Mouse (Mus musculus) heart, adult 2 months (tissue): ENCODE data around the gene Tnfsf11. TPM values are rescaled to one million over a fixed set of nuclear protein-coding genes. Genes with fewer than 3 reads are reported as not detected.

Source experiments
- DNase-seq, 2 experiments: peaks; one replicate each; pipeline ENCODE4 v3.0.0; 2021
- H3K27ac ChIP-seq: fragments of 200-600 bp; 2 replicates; pipeline ENCODE4 v1.8.1; 2022
- H3K27me3 ChIP-seq: fragments of 200-500 bp; 2 replicates; pipeline ENCODE4 v1.6.1; 2012; ENCODE audit warnings: mild to moderate bottlenecking, low read length, inconsistent platforms, mixed read lengths; ENCODE audit not compliant: control insufficient read depth, insufficient read depth
- H3K36me3 ChIP-seq: fragments of 200-500 bp; 2 replicates; pipeline ENCODE4 v1.6.1; 2012; ENCODE audit warnings: low read length, inconsistent platforms; ENCODE audit not compliant: control insufficient read depth, insufficient read depth
- H3K4me1 ChIP-seq: fragments of 200-500 bp; 2 replicates; pipeline ENCODE4 v1.6.1; 2011; ENCODE audit warnings: low read length; ENCODE audit not compliant: control insufficient read depth, insufficient read depth
- H3K4me3 ChIP-seq: fragments of 200-600 bp; 2 replicates; pipeline ENCODE4 v1.8.1; 2022
- H3K79me2 ChIP-seq: fragments of 200-500 bp; replicated peaks from 2 replicates; pipeline ENCODE4 v1.6.1; 2012; ENCODE audit warnings: mild to moderate bottlenecking, inconsistent platforms, low read length, moderate library complexity, mixed read lengths; ENCODE audit not compliant: control insufficient read depth, insufficient read depth
- H3K9ac ChIP-seq: fragments of 200-500 bp; 2 replicates; pipeline ENCODE4 v1.6.1; 2012; ENCODE audit warnings: low read depth, mild to moderate bottlenecking, control low read depth, inconsistent platforms, low read length, mixed read lengths
- CTCF ChIP-seq: fragments of 200-600 bp; IDR thresholded peaks from 2 replicates; pipeline ENCODE4 v1.8.1; 2022; ENCODE audit warnings: antibody characterized with exemption, mild to moderate bottlenecking, moderate library complexity
- EP300 ChIP-seq: fragments of 200-500 bp; IDR thresholded peaks from 2 replicates; pipeline ENCODE4 v1.6.1; 2011; ENCODE audit warnings: low read depth, low read length, control low read depth; ENCODE audit not compliant: insufficient read depth
- POLR2A ChIP-seq: fragments of 200-500 bp; IDR thresholded peaks from 2 replicates; pipeline ENCODE4 v1.6.1; 2011; ENCODE audit warnings: mild to moderate bottlenecking, low read depth, low read length, control low read depth; ENCODE audit not compliant: insufficient read depth
- WGBS: fragments of 180-500 bp; shearing (Covaris S2); methylation state at CpG from one replicate; pipeline ENCODE4 v1.1.7; 2018; 5-methylcytosine and 5-hydroxymethylcytosine counted together
- intact Hi-C: fragments of 180-260 bp; cut with DNase I; formaldehyde crosslinking; loops from one replicate; pipeline ENCODE4 v1.15.1; 2025
- long read RNA-seq: library from polyadenylated mRNA; stranded (forward); transcript quantifications from one replicate; pipeline ENCODE4 v2.0.0, GENCODE M21; 2021
- polyA plus RNA-seq: library from polyadenylated mRNA; depleted of rRNA; stranded (reverse); fragments of >200 nt; gene quantifications from 2 replicates; pipeline ENCODE4 v1.2.3, GENCODE M21; 2012; rRNA removed
- total RNA-seq, 2 experiments: library from RNA; stranded (reverse); gene quantifications; 2 replicates each; pipeline ENCODE4 v1.2.3; 2021

The Tnfsf11 gene
- total RNA-seq (under 1 TPM; 0.10 to 0.14 TPM), polyA plus RNA-seq (not detected in 2 replicates)
- long read RNA-seq: 0 reads

DNA sequence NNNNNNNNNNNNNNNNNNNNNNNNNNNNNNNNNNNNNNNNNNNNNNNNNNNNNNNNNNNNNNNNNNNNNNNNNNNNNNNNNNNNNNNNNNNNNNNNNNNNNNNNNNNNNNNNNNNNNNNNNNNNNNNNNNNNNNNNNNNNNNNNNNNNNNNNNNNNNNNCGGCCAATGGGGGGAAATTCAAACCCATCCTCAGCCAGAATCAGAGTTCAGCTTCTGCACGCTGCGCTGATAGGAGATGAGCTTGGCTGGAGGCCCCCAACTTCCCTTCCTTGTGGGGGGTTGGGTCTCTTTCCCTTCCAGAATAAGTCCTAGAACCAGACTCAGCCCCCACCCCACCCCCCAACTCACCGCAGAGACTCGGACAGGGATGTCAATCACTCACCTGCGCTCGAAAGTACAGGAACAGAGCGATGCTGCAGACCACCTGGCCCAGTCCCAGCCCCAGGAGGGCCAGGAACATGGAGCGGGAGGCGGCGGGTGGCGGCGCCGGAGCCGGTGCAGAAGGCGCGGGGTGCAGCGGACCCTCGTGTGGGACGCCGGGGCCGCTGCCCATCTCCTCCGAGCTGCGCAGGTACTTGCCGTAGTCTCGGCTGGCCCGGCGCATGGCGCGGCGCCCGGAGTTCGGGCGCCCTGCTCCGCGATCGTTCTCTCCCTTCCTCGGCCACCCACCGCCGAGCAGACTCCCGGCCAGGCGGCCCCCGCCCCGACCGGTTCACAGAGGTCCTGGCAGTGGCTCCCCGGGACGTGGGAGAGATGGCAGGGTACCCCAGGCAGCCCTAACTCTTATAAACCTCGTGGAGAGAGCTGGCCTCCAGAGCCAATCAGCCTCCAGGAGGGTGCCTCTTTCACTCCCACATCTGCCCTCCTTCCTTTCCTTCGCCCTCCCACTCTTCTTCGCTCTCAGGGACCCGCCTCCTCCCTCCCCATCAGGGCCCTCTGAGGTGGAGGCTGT, at the start of gene Tnfsf11:
TSS of gene Tnfsf11 (minus strand) at position 758 of the 952 bp plus-strand sequence.
- peak; percentile 10 to 21 for DNase-seq
- Histone ChIP-seq H3K4me1 (no peaks in the 10 kb centered on the region), H3K4me3 (no peak within 1 kb of the TSS), H3K27ac (no peak within 1 kb of the TSS), H3K79me2 (no peaks in the 10 kb centered on the region), H3K9ac (no peak within 1 kb of the TSS), H3K27me3 (peaks cover 6% of the 10 kb centered on the region; the same call in 1 of the 2 replicates), H3K36me3 (no peaks in the 10 kb centered on the region)
- intact Hi-C loops: no loop called here
- WGBS: 3% methylated on average over 50 of the region's 51 CpGs
- TF ChIP-seq POLR2A (no peak), CTCF (no peak), EP300 (no peak)

DNA sequence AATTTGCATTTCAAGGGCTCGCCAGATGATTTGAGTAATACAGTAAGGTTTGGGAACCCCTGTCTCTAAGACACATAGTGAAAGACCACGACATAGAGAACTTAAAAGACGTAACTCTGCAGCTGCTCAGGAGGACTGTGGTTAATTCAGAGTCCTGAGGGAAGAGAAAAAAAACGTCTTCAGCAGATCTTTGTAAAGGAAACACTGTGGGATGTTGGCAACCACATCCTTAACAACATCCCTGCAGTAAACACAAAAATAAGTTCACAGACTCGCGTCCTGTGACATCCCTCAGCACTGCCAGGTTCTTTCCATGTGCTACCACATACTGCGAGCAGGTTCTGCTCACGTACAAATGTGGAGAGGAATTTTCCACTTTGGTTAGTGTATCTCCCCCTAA, 48.9 kb upstream of the Tnfsf11 start:
- H3K36me3 ChIP-seq: no peaks in the 10 kb centered on the region
- no peaks in the 10 kb centered on the region for H3K27me3 ChIP-seq
- no peak overlapping the region for H3K27ac ChIP-seq
- WGBS: 54% methylated on average over 8 of the region's 8 CpGs
- intact Hi-C loops: no loop called here
- no peak overlapping the region for H3K9ac ChIP-seq
- no peaks in the 10 kb centered on the region for H3K79me2 ChIP-seq
- H3K4me1 ChIP-seq: no peaks in the 10 kb centered on the region
- TF ChIP-seq CTCF: no peak
- no peak for TF ChIP-seq EP300
- TF ChIP-seq POLR2A: no peak
- H3K4me3 ChIP-seq: no peak overlapping the region
- DNase-seq: no peak

DNA sequence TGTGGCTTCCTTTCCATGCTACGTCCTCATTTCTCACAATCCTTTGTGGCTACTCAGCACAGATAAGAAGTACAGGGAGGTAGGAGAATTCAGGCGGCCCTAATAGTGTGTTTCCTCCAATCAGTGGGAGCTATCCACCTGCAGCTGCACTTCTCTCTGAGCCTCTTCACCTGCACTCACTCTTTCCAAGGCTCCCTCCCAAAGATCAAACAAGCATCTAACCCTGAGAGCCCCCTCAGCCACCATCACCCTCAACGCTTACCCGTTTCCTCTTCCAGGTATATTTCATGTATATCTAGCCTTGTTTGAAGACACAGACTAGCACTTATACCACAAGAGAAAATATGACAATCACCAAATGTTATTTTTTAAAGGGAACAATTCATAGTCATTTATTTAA, 47.5 kb upstream of the Tnfsf11 start:
- H3K4me1 ChIP-seq: no peaks in the 10 kb centered on the region
- no peak overlapping the region for H3K4me3 ChIP-seq
- H3K79me2 ChIP-seq: no peaks in the 10 kb centered on the region
- H3K27me3 ChIP-seq: no peaks in the 10 kb centered on the region
- intact Hi-C loops: no loop called here
- no peak overlapping the region for H3K9ac ChIP-seq
- no peaks in the 10 kb centered on the region for H3K36me3 ChIP-seq
- no peak for DNase-seq
- no peak for TF ChIP-seq CTCF
- TF ChIP-seq EP300: no peak
- TF ChIP-seq POLR2A: no peak
- H3K27ac ChIP-seq: no peak overlapping the region
- 71% methylated on average over 4 of the region's 4 CpGs for WGBS

DNA sequence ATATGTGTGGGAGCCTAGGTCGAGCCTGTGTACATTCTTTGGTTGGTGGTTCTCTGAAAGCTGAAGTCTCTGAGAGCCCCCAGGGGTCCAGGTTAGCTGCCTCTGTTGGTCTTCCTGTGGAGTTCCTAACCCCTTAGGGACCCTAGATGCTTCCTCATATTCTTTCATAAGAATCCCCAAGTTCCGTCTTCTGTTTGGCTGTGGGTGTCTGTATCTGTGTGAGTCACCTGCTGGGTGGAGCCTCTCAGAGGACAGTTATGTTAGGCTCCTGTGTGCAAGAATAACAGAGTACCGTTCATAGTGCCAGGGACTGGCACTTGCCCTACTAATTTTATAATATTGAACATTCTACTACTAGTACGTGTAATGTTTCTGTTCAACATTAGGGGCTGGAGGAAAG, 45.0 kb upstream of the Tnfsf11 start:
- intact Hi-C loops: no loop called here
- 54% methylated on average over 4 of the region's 4 CpGs for WGBS
- no peaks in the 10 kb centered on the region for H3K4me1 ChIP-seq
- H3K4me3 ChIP-seq: no peak overlapping the region
- H3K27ac ChIP-seq: no peak overlapping the region
- H3K27me3 ChIP-seq: no peaks in the 10 kb centered on the region
- no peak overlapping the region for H3K9ac ChIP-seq
- H3K79me2 ChIP-seq: no peaks in the 10 kb centered on the region
- no peak for DNase-seq
- no peaks in the 10 kb centered on the region for H3K36me3 ChIP-seq
- no peak for TF ChIP-seq EP300
- TF ChIP-seq POLR2A: no peak
- no peak for TF ChIP-seq CTCF

DNA sequence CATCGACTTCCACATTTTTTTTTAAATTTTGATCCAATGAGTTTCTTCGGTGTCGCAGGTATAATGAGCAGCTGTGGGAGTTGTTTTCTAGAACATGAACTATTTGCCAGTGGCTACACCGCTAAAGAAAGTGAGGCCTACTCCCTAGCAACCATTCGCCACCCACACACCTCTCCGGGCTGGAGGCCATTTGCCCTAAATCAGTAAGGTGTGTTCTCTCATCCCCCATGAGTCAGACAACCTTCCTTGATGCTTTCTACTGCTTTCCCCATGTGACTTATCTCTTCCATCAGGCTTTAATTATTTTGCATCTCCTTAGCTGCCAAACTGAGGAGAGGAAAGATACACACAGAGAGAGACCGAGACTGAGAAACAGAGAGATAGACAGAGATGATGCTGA, 43.7 kb upstream of the Tnfsf11 start:
- WGBS: 88% methylated on average over 7 of the region's 7 CpGs
- DNase-seq: no peak

DNA sequence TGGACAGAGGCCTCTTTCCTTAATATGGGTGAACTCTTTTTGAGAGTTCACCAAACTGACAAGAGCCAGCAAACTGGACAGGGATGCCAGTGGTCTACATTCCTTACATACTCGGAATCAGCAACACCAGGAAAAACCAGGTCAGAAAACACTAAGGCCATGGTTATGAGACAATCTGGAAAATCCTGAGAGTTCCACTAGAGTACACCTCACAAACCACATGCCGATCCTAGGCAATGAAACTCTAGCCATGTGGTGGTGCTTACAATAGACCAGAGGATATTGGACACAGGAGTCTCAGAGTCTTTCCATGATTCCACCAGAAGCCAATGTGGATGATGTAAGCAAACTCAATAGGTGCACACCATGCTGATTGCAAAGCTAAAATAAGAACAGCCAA, 39.9 kb upstream of the Tnfsf11 start:
- H3K4me3 ChIP-seq: no peak overlapping the region
- H3K9ac ChIP-seq: no peak overlapping the region
- H3K4me1 ChIP-seq: no peaks in the 10 kb centered on the region
- no peak overlapping the region for H3K27ac ChIP-seq
- 84% methylated on average over 2 of the region's 2 CpGs for WGBS
- intact Hi-C loops: loop anchor here (10.0 kb wide), 1 partner anchor 63 kb away; no protein-coding TSS in a partner anchor
- H3K27me3 ChIP-seq: no peaks in the 10 kb centered on the region
- no peak for DNase-seq
- TF ChIP-seq EP300 (no peak), POLR2A (no peak), CTCF (no peak)
- H3K36me3 ChIP-seq: no peaks in the 10 kb centered on the region
- no peaks in the 10 kb centered on the region for H3K79me2 ChIP-seq

More for the DNA sequence above, 43.7 kb upstream of the Tnfsf11 start:
- Histone ChIP-seq H3K27ac (no peak overlapping the region), H3K27me3 (no peaks in the 10 kb centered on the region), H3K4me3 (no peak overlapping the region), H3K79me2 (no peaks in the 10 kb centered on the region), H3K4me1 (no peaks in the 10 kb centered on the region), H3K9ac (no peak overlapping the region), H3K36me3 (no peaks in the 10 kb centered on the region)
- intact Hi-C loops: no loop called here
- no peak for TF ChIP-seq POLR2A
- TF ChIP-seq CTCF: no peak
- no peak for TF ChIP-seq EP300
